Mouse (Mus musculus) heart, postnatal 25 days (tissue): ENCODE data around the gene Pdhb. TPM values are rescaled to one million over a fixed set of nuclear protein-coding genes. Genes with fewer than 3 reads are reported as not detected.
"Not testable (repeated sequence)": the region's sequence is repeated elsewhere in the genome, so short reads cannot be mapped to it uniquely, and the experiment has no call there.

Experiments used
- DNase-seq: peaks from one replicate; pipeline ENCODE4 v3.0.0; 2022; ENCODE audit warnings: low spot score
- intact Hi-C: fragments of 180-260 bp; cut with DNase I; formaldehyde crosslinking; loops from one replicate; pipeline ENCODE4 v1.15.1; 2025
- total RNA-seq, 2 experiments: library from RNA; stranded (reverse); gene quantifications; 2 replicates each; pipeline ENCODE4 v1.2.3; 2021

The Pdhb gene
- total RNA-seq, 2 experiments from 2014 or later, result 896 to 959 TPM

GRCm38 (mm10) chr14:8200769-8201168, 27.9 kb upstream of the Pdhb start:
- intact Hi-C loops, result no loop called here
- DNase-seq, result no peak

DNA sequence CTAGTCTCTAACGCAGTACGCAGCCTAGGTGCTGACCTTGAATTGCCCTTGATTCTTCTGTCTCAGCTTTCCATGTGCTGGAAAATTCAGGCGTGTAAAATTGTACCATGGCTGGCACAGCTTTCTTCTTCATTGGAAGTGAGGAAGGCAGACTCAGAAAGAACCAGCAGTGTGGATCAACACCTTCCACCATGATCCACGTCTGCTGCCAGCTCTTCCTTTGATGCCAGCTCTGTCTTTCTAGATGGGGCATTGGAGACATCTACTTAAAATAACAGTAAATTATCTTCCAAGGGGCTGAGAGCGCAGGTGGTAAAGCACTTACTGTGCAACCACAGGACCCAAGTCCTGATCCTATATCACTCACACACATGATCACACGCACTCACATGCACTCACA, 19.9 kb upstream of the Pdhb start:
- intact Hi-C loops, result no loop called here
- DNase-seq, result no peak

DNA sequence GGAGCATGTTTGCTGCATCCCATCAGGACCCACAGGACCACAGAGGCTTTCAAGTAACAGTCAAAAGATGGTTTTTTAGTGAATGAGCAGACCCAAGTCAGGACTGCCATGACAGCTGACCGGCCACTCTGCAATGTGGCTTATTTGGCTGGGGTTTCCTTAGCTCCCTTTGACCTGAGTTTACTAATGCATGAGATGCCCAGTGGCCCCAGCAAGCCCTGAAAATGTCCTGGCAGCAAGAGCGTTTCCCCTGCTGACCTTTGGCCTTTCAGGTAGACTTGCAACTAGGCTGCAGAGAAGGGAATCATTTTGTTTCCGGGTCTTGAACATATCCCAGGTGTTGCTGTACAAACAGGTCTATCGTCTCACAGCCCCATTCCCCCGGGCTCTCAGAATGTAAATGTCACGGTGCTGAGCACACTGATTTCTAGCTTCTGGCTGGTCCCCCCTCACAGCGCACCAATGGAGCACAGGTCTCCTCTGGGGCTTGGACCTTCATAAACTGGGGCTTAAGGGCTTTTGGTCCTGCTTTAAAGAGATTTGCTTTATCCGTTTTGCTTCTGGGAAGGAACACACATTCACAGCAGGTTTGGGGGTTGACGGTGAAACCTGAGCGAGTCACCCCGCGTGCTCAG, 18.6 kb upstream of the Pdhb start:
- intact Hi-C loops, result no loop called here
- no peak for DNase-seq

GRCm38 (mm10) chr14:8190556-8190955, 17.7 kb upstream of the Pdhb start:
- DNase-seq, result no peak
- intact Hi-C loops, result no loop called here

DNA sequence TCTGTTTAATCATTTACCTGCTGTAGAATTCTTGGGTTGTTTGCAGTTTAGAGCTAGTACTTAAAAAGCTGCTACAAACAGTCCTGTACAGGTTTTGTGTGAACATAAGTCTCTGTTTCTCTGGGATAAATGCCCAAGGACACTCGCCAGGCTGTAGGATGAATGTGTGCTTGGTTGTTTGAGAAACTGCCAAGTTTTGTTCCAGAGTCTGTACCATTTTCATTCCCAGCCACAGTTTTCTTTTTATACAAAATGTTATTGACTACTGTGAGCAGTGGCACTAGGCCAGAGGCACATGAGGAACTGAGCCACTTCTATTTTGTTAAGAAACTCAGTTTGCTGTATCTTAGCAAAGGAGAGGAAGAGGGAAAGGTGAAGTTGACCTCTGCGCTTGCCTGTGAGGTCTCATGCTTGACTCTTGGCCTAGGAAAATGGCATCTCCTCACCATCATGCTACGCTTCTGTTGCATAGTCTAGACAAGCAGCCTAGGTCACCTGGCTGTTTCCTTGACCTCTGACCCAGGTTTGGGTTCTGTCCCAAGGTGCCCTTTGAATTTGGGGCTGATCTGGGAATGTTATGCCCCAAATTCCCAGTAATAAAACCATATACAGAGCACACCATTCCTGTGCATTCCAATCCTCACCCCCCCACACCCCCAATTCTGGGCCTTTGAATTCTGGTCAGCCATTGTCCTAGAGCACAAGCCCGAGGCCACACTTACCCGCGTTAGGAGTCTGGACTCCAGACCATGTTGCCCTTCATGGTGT, 13.6 kb upstream of the Pdhb start:
- no peak for DNase-seq
- intact Hi-C loops, result no loop called here

DNA sequence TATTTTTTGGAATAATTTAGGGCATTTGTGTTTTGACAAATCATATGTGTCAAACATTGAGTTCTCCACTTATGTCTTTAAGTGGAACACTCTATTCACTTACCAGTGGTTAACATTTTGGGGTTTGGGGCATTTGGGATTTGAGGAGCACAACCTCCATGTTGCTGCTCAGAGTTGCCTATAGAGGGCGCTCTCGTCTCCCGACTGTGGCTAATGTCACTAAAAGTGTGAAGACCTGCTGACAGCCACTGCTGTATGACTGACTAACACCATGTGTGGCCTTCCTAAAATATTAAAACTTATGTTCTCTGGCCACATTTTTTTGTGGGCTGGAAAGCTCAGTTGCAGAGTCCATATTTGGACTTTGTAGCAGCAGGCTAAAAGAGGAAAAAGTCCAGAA, 10.5 kb upstream of the Pdhb start:
- no peak for DNase-seq
- intact Hi-C loops, result no loop called here

- intact Hi-C loops, result no loop called here
These were observed 7.7 kb upstream of the Pdhb start for GRCm38 (mm10) chr14:8180371-8181035.

DNA sequence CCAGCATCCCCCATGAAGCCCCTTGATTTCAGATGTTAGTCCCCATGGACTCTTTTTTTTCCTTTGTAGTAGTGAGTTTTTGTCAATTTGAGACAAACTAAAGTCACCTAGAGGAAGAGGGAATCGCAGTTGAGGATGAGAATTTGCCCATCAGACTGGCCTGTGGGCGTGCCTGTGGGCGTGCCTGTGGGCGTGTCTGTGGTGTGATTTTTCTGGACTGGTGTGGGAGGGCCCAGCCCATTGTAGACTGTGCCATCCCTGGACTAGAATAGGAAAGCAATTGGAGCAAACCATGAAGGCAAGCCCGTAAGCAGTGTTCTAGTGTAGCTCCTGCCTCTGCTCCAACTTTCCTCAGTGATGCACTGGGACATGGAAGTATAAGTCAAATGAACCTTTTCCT, 3.4 kb upstream of the Pdhb start:
- no peak for DNase-seq
- intact Hi-C loops, result no loop called here

More at GRCm38 (mm10) chr14:8180371-8181035, 7.7 kb upstream of the Pdhb start:
- no peak for DNase-seq

DNA sequence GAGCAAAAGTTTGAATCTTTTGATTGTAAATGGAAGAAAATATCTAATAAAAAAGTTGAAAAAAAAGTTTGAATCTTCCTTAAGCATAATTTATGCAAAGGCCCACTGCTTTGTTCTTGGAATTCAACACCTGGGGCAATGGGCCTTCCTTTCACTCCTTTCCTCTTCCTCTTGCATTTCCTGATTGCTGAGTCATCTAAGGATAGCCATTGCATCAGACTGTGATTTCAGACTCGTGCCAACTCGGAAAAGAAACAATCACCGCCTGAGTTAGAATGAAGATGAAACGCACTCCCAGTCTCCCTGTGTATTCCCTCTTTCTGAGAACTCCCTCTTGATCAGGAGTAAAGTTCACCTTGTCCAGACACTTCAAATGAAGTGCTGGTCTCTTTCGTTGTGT, 1.8 kb upstream of the Pdhb start:
- intact Hi-C loops, result loop anchor here (2.0 kb wide), 1 partner anchor 40 kb away; the partner anchor contains the start of gene Kctd6
- DNase-seq, result no peak

- DNase-seq, result not testable (repeated sequence)
- intact Hi-C loops, result loop anchor here (2.0 kb wide), 1 partner anchor 41 kb away; the partner anchor contains the start of gene Kctd6
These were observed 871 bp upstream of the Pdhb start for GRCm38 (mm10) chr14:8173542-8174250.

- DNase-seq, result no peak
- intact Hi-C loops, result no loop called here
These were observed 8.4 kb downstream of the Pdhb start for GRCm38 (mm10) chr14:8164463-8164862.

DNA sequence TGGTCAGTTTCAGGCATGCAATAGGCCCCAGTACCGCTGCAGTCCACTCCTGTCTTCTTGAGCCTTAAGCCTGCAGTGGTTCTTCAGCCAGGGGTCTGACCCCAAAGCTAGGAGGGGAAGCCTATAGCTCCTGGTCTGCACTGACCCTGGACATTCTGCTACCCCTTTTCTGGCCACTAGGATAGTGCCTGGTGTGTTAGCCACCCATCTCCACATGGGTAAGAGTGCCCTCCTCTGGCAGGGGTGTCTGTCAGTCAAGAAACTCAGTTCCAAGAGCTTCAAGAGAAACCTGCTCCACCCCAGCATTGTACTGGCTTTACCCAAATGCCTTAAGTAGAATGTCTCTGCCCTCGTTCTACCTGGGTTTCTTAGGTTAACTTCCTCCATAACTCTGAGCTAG, 11.0 kb downstream of the Pdhb start:
- no peak for DNase-seq
- intact Hi-C loops, result no loop called here

GRCm38 (mm10) chr14:8159141-8159540, 13.7 kb downstream of the Pdhb start:
- intact Hi-C loops, result no loop called here
- no peak for DNase-seq

GRCm38 (mm10) chr14:8158721-8159120, 14.1 kb downstream of the Pdhb start:
- intact Hi-C loops, result no loop called here
- DNase-seq, result no peak

DNA sequence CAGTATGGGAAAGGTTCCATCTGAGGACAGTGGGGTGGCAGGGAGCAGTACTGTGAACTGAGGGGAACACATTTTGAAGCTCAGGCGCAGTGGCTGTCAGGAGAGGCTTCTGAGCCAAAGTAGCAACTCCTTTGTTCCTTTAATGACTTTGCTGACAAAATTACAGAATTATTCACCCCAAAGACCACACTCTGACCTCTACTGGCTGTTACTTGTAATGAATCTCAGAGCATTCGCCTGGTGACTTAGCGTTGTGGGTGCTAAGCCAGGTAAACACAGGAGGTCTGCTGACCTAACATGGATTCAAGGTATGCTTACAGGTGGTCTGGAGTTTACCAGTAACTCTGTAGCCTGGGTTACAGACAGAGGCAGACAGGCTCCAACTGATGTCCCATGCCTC, 15.9 kb downstream of the Pdhb start:
- intact Hi-C loops, result loop anchor here (1.0 kb wide), 1 partner anchor 65 kb away; no protein-coding TSS in a partner anchor
- no peak for DNase-seq

DNA sequence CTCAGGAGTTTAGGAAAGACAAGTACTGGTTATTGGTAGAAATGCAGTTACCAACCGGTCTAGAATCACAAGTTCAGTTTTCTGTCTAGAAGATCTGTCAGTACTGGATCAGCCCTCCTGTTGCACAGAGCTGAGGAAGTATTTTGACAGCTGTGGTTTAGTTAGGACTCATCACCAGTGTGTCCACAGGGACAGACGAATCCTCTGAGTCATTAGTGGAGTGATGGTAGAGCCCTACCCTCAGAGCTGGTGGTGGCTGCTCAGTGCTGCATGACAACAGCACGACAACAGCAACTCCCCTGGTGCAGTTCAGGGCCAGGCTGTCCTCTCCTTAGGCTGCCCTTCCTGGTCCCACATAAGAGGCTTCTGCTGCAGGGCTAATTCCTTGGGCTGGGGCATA, 18.8 kb downstream of the Pdhb start:
- intact Hi-C loops, result no loop called here
- DNase-seq, result no peak

DNA sequence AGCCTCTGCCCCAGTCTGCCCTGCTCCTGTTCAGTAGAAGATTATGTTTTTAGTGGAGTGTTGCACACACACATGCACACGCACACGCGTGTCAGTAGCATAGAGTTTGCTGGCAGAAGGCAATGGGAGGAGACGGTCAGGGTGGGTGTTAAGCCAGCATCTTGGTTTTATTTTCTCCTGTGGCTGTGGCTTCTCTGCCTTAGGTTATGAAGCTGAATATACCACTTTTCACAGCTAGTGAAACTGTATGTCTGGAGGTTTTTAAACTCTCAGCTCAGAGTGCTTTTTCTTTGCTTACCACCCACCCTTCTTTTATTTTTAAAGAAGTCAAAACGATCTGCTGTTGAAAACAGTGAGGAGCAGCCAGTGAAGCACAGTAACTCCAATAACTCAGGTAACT, 21.1 kb downstream of the Pdhb start:
- DNase-seq, result no peak
- intact Hi-C loops, result no loop called here

- intact Hi-C loops, result no loop called here
These were observed 24.0 kb downstream of the Pdhb start for GRCm38 (mm10) chr14:8148842-8149241.

GRCm38 (mm10) chr14:8146611-8147223, 26.1 kb downstream of the Pdhb start:
- intact Hi-C loops, result no loop called here

More at GRCm38 (mm10) chr14:8148842-8149241, 24.0 kb downstream of the Pdhb start:
- no peak for DNase-seq

More at GRCm38 (mm10) chr14:8146611-8147223, 26.1 kb downstream of the Pdhb start:
- DNase-seq, result no peak
